Mouse (Mus musculus) lung, adult 18-20 months (tissue): Measurements from ENCODE around the gene Golph3.

Experiments
- DNase-seq, 2 experiments: peaks; one replicate each; pipeline ENCODE4 v3.0.0; 2022; ENCODE audit warnings: mixed read lengths in 2 of 2

Gene Golph3

GRCm38 (mm10) chr15:12388726-12389489 lies 67.7 kb downstream of the Golph3 start:
- no peak for DNase-seq

GRCm38 (mm10) chr15:12394758-12395157 lies 73.5 kb downstream of the Golph3 start:
- no peak for DNase-seq

- DNase-seq = no peak
Observed at GRCm38 (mm10) chr15:12397032-12397431, 75.8 kb downstream of the Golph3 start.
